Mouse (Mus musculus) adrenal gland, postnatal 25 days (tissue): ENCODE measurements around the gene Hic2. TPM values are rescaled to one million over a fixed set of nuclear protein-coding genes. Genes with fewer than 3 reads are reported as not detected.
A peak's percentile ranks its signal among the peaks of the same experiment; 100 is the strongest.

Experiments used
- DNase-seq: peaks from one replicate; pipeline ENCODE4 v3.0.0; 2021; ENCODE audit warnings: mixed read lengths
- total RNA-seq: library from RNA; stranded (reverse); gene quantifications from 2 replicates; pipeline ENCODE4 v1.2.3, GENCODE M21; 2021

Hic2 gene
- total RNA-seq, 1 experiment from 2014 or later: 2.3 TPM

DNA sequence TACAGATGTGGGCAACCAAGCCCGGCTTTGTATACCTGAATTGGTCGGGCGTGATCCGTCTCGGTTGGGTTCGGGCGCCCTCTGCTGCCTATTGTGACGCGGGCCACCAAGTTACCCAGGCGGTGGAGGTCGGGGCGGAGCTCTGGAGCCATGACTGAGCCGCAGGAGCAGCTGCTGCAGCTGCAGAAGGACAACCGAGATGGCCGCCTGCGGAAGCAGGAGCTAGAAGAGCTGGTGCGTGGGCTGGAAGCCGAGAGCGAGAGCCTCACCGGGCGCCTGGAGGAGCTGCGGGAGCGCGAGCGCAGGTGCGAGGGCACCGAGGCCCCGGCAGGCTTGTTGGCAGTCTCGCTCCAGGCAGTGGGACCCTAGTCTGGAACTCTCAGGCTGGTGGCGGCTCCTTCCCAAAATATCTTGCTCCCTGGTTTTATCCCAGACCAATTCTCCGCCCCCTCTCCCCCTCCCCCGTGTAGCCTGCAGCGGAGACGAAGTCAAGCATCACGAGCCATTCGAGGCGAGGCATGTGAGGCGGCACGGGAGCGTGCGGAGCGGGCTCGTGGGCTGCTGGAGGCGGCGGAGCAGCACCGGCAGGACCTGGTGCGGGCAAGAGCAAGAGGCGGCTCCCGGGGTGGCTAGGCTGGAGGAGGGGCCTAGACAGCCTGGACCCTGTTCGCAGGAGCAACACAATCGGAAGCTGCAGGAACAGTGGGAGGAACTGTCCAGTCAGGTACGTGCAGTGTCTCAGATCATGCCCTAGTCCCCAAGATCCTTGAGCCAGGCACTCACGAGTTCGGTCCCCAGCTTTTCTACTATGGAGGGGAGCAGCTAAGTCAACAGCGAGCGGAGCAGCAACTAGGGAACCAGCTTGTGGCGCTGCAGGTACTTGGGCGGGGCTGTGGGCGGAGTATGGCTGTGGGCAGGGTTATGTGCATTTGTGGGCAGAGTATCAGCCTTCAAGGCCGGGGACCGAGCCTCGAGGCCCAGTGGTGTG, 43.1 kb downstream of the Hic2 start:
- peak; percentile 93 for DNase-seq

DNA sequence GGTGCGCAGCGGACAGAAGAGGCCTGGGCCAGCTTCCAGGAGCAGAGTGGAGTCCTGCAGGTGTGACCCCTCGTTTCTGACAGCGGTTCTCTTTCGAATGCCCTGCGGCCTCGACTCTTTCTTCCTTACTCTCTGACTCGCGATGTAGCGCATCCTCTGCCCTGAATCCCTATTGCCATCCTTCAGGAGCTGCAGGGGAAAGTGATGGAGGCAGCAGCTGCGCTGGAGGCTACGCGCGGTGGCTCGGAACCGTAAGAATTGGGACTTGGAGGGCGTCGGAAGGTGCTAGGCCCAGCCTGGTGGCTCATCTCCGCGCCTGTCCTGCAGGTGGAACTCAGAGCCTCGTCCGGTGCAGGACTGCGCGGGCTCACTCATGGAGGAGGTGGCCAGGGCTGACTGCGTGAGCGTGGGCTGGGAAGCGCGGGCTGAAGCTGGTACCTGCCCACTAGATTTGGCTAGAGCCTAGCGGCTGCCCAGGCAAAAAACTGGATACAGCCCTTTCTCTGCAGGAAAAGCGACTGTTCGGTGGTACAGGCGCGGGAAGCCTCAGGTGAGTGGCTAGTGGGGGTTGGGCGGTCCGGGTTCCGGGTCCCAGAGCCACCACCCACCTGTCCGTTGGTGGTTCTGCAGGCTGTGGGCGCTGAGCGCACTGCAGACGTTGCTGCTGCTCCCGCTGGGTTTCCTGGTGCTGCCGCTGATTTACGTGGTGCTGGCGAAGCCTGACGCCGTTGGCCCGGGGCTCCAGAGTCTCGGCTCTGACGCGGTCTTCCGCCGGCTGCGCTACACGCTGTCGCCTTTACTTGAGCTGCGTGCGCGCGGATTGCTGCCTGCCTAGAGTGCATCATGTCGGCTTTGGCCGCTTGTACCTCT, 44.2 kb downstream of the Hic2 start:
- DNase-seq: peak; percentile 47

DNA sequence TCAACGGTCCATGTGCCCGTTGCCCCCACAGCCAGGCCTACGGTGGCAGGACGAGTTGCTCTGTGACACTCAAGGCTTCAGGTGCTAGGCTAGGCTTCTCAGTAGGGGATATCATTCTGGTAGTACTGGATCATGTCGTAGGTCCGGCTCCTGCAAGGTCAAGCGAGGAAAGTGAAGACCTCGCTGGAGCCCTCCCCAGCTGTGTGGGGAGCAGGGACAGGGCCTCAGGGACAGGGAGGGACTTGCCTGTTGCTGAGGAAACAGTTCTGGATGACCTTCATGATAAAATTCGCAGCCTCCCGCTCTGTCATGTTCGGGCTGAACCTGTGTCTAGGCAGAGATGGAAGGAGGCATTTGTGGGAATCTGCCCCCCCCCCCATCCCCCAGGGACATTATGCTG, 47.1 kb downstream of the Hic2 start:
- peak; percentile 19 for DNase-seq

DNA sequence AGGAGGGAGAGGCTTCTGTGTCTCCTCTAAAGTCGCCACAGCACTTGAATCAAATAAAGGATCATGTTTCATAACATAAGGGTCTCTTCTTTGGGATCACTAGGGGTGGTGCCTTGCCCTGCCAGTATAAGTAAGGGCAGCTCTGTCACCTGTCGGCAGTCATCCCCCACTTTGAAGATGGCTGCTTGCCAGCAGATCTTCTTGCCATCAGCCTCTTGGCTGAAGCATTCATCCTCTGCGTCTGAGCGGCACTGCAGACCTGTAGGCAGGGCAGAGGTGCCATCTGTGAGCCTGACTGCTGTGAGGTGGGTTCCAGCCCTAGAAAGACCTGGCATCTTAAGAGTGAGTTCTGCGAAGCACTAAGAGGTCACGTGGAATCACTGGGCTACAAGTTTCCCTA, 49.8 kb downstream of the Hic2 start:
- DNase-seq: no peak

DNA sequence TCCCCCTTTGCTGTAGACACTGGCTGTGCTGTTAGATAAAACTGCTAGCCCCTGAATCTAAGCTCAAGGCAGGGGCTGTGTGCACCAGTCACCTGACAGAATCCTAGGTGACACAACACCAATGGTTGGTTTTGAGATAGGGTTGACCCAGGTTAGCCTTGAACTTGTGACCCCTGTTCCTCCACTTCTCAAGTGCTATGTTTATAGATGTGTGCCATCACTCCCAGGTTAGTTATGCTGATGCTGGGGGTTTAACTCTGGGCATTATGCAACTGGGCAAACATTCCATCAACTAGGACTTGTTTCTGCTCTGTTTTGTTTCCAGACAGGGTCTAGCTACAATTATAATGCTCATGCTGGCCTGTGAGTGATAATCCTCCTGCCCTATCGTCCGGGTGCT, 53.7 kb downstream of the Hic2 start:
- DNase-seq: no peak

DNA sequence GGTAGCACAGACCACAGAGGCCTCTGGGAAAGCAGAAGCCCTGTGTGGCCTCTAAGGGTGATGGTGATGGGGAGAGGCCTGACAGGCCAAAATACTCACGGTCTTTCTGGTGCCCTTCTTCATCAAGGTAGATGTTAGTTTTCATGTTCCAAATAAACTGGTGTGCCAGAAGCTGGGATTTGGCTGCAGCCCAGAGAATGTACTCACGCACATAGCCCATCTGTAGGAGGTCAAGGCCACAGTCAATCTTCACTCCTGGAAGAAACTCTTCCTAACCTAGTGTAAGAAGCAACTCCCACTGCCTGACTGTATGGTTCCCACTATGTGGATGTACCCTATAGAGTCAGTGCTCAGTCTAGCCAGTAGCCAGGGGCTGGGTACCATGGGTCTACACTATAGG, 57.6 kb downstream of the Hic2 start:
- DNase-seq: peak; percentile 20

DNA sequence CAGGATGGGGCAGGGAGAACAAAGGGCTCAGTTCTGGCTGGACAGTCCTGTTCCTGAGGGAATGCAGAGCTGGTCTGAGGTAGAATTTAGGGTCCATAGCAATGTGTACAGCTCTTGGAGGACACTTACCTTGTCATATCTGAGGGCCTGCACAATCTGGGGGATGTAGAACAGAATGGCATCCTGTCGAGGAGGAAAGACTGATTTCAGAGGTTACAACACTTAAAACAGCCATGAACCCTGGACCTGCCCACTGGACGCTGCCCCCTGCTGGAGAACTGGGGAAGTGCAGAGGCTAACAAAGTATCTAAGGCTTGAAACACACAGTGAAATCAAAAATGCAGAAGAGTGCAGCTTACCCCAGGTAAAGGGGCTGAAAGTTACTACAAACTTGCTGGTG, 59.4 kb downstream of the Hic2 start:
- DNase-seq: peak; percentile 72

DNA sequence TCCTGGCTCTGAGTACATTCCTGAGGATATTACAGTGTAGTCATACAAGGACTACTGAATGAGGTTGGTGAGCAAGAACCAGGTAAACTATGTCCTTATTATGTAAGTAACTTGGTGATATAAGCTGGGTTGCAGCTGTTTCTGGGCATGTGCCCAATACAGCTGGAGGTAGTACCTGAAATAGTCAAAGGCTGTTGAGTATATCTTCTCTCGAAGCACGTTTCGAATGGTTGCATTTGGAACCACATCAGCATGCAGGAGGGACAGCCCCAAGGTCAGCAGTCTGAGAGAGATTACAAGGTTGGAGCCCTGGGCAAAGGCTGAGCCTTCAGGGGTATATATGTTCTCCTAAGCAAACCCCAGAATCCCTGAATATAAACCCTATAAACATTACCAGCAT, 67.4 kb downstream of the Hic2 start:
- DNase-seq: no peak

DNA sequence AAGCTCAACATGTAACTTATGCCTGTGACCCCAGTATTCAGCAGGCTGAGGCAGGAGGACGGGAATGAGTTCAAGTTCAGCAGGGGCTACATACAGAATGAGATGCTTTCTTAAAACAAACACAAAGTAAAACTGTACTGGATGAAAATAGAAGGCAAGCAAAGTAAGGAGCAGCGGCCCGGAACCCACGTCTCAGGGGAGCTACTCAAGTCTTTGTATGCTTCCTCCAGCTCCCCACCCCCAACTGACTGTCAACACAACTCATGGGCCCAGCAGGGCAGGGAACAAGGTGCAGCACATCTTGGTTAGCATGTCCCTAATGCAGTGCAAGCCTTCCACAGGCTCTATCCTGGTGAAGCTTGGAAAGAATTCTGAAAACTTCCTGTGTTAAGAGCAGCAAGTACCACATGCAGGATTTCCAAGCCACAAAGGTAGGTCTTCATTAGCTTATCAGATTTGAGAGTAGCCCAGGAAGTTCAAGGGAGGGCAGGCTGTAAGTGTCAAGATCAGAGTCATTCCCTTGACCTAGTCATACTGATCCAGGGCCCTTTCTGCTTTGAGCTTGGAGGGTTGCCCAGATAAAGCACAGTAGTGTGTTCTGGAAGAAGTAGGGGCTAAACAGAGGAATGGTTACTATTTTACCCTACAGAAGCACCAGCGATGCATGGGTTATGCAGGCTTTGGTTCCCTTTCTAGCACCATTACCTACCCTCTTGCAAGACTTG, 70.3 kb downstream of the Hic2 start:
- no peak for DNase-seq

DNA sequence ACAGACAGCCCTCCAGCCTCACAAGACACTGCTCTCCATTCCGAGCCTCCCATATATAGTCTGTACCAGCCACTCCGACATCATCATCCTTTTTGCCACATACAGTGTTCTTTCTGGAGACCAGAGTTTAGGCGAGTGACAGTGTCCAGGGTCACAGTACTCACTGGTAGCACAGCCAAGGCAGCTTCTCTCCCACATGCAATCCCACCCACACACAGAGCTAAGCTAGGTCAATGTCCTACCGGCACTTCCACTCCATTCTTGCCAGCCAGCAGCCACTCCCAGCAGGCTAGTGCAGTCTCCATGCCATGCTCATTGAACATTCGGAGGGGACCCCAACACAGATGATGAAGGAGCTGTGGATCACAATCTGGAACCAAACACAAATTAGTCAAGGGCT, 74.1 kb downstream of the Hic2 start:
- DNase-seq: no peak

DNA sequence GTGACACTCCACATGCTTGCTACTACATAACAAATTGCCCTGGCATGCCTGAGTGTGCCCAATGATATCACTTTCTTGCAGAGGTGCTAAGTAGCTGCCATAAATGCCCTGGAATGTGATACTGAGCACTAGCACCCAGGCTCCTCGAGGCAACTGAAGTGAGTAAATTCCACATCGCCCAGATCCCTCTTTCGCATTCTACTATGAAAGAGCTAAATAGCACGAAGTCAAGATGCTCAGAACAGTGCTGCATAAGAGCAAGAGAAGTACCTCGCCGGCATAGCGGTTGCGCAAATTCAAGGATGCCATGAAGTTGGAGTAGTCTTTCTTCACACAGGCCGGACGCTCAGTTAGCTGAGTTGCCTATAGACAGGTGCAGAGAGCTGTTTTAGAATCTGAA, 75.7 kb downstream of the Hic2 start:
- no peak for DNase-seq

DNA sequence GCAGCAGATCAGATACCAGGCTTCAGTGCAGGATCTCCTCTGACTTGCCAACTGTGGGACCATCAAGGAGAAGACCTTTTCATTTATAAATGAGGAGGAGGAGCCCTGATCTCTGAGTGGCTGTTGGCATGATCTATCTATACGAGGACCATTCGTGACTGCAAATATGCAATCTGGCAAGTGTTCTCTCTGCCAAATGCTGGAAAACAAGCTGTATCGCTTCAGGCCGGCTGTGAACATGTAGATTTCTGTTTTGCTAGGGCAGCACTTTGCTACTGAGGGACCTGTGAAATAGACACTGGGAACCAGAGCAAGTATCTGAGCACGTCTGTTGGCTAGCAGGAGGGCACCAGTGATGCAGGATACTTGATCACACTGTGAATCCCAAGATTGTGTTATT, 79.2 kb downstream of the Hic2 start:
- DNase-seq: no peak

Other genes starting within 250 kb of the Hic2 start
- gene Ypel1, start 163.9 kb upstream of the Hic2 start, total RNA-seq: 10.0 and 11.7 TPM in 2 replicates
- gene Ppil2, start 122.3 kb upstream of the Hic2 start, total RNA-seq: 101 and 118 TPM in 2 replicates
- 1.5 TPM in 1 of 2 replicates, not detected in the other for gene 2610318N02Rik, start 108.4 kb upstream of the Hic2 start, total RNA-seq
- 27.9 and 28.0 TPM in 2 replicates for gene Sdf2l1, start 101.2 kb upstream of the Hic2 start, total RNA-seq
- 4.5 and 7.0 TPM in 2 replicates for gene Ydjc, start 89.0 kb upstream of the Hic2 start, total RNA-seq
- gene Ccdc116, start 86.3 kb upstream of the Hic2 start, total RNA-seq: 0.39 TPM in 1 of 2 replicates, not detected in the other
- gene Ube2l3, start 30.9 kb upstream of the Hic2 start, total RNA-seq: 194 and 282 TPM in 2 replicates
- 0.06 TPM in 1 of 2 replicates, not detected in the other for gene Rimbp3, start 25.0 kb upstream of the Hic2 start, total RNA-seq
- 13.8 and 19.9 TPM in 2 replicates for gene Tmem191c, start 42.5 kb downstream of the Hic2 start, total RNA-seq
- 0.24 and 4.8 TPM in 2 replicates for gene Serpind1, start 97.8 kb downstream of the Hic2 start, total RNA-seq
- 28.1 and 30.2 TPM in 2 replicates for gene Snap29, start 172.4 kb downstream of the Hic2 start, total RNA-seq
- 87.2 and 88.9 TPM in 2 replicates for gene Pi4ka, start 172.7 kb downstream of the Hic2 start, total RNA-seq
- 30.2 and 33.7 TPM in 2 replicates for gene Crkl, start 218.4 kb downstream of the Hic2 start, total RNA-seq